Mouse (Mus musculus): ENCODE data around the gene Rpf1.

Rpf1 gene

GRCm38 (mm10) chr3:146520798-146521651, at the start of gene Rpf1:
Rpf1 (minus strand) TSS chr3:146521429.
- peak; percentile 80 to 90 for DNase-seq (ENCODE audit: low spot score in 2 of 2)

DNA sequence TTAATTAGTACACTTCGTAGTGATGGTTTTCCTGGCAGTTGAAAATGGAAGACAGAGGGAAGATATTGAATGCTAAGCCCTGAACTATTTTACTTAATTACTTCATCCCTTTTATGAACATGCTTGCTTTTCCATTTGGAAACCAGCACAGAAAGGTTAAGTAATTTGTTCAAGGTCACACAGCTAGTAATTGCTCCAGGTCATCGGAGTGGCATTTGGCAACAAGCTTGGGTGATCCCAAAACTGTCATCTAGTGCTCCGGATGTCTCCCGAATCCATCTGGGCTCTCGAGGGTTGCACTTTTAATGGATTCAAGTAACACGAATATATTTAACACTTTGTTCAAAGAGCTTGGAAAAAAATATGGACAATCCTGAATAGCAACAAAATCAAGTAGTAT, 49.7 kb upstream of the Rpf1 start:
- no peak for DNase-seq (ENCODE audit: low spot score in 2 of 2)

DNA sequence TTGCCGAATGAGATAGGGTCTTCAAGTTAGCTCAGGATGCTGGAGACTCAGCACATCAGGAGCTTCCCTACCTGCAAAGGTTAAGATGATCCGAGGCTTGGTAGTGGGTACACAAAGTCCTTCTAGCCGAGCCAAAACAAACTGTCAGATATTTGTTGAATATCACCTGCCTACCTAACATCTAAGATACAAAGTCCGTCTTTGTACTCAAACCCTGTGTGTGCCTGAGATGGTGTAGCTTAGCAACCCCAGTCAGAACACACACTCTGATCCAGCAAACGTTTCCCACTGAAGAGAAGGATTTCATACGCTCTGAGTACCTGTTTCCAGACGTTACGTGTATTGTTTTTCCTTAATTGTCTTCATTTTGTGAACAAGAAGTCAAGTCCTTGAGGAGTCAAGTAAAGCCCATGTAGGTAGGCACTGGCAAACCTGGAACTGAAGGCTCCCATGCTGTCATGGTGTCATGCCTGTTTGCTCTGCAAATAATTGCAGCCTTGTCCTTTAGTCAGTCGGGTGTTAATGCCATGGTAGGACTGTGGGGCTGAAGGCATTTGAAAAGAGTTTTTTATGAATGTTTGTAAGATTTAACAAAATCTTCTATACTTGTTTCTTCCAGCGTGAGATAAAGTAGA, 49.0 kb upstream of the Rpf1 start, which contains the start of gene Uox:
Uox (plus strand) TSS at position 279 of the 635 bp plus-strand sequence.
- no peak for DNase-seq (ENCODE audit: low spot score in 2 of 2)

GRCm38 (mm10) chr3:146569594-146569993, 48.4 kb upstream of the Rpf1 start:
- DNase-seq (ENCODE audit: low spot score in 2 of 2) = no peak

GRCm38 (mm10) chr3:146567884-146568530, 46.8 kb upstream of the Rpf1 start:
- peak in 1 of 2 experiments; percentile 44 for DNase-seq (ENCODE audit: low spot score in 2 of 2)

GRCm38 (mm10) chr3:146567366-146567765, 46.1 kb upstream of the Rpf1 start:
- DNase-seq (ENCODE audit: low spot score in 2 of 2) = no peak

GRCm38 (mm10) chr3:146565065-146565411, 43.8 kb upstream of the Rpf1 start:
- no peak for DNase-seq (ENCODE audit: low spot score in 2 of 2)

DNA sequence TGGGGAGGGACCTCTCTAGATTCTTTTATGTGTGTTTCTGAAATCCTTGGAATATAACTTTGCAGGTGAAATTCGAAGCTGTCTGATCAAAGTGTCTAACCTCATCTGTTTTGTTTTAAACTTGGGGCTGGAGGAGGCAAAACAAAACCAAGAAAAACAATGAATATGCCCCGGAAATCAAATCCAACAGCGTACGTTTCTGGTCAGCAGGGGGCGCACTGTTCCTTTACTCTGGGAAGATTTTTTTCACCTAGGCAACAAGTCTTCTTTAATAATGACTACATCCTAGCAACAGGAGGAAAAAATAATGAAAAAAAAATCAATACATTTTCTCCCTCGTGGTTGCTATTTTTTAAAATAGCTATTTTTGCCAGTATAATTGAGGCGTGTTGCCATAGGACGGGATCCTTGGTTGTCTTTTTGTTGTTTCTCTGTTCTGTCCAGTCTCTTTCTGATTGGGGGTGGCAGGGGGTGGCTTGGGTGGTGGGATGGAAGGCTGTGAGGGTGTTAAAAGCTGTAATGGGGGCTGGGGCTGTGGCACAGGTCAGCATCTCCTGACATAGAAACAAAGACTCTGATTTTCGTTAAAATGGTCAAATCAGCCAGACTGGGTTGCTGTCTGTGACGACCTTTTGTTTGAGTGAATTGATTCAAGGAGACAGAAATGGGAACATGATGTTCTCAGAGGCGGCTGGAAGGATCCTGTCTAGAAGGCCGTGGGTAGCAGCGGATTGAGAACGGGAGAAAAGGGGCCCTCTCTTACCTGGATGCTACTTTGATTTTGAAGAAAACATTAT, 43.2 kb upstream of the Rpf1 start:
- peak; percentile 63 to 69 for DNase-seq (ENCODE audit: low spot score in 2 of 2)

GRCm38 (mm10) chr3:146562936-146563335, 41.7 kb upstream of the Rpf1 start:
- no peak for DNase-seq (ENCODE audit: low spot score in 2 of 2)

GRCm38 (mm10) chr3:146557507-146557906, 36.3 kb upstream of the Rpf1 start:
- no peak for DNase-seq (ENCODE audit: low spot score in 2 of 2)

DNA sequence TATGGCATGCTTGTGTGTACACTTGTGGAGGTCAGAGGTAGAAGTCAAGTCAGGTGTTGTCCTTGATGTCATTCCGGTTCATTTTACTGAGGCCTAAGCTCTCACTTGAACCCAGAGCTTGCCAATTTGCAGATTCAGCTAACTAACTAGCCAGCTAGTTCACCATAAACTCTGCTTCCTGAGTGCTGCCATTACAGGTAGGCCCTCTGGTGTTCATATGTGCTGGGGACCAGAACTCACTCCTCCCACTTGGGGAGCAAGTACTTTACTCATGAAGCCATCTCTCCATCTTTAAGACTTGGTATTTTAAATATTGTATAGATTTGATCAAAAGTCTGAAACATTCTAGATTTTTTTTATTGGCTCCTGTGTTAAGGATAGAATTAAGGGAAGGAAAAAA, 35.3 kb upstream of the Rpf1 start:
- no peak for DNase-seq (ENCODE audit: low spot score in 2 of 2)

DNA sequence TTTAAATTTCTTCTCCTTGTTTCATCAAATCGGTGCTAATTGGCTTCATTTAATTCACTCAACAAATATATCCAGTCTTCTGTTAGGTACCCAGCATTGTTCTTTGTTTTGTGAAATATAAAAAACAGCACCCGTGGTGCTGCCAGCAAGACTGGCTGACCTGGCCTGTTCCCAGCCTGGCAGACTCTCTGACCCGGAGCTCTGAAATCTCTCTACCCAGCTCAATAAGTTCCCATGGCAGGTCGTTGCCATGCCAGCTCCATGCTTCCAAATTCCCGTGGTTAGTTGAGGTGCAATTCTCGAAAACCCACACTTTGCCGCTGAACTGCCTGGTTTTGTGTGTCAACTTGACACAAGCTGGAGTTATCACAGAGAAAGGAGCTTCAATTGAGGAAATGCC, 33.6 kb upstream of the Rpf1 start:
- no peak for DNase-seq (ENCODE audit: low spot score in 2 of 2)

DNA sequence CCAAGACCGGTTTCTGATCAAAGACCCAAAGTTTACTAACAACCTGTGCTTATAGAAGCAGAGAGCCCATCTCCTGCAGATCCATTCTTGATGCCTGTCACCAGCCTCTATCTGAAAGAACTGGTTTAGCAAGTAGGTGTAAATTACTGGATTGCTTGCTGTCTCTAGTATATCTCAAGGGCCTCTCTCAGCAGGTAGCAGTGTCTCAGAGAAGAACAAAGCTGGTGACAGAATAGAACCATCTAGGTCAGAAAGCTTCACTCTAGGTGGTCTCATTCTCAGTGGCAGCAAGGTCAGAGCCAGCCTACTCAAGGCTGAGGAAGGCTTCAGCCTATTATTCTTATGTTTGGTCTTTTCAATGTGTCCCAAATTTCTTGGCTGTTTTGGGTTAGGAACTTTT, 22.4 kb upstream of the Rpf1 start:
- DNase-seq (ENCODE audit: low spot score in 2 of 2) = no peak

- no peak for DNase-seq (ENCODE audit: low spot score in 2 of 2)
These were observed 19.5 kb upstream of the Rpf1 start for GRCm38 (mm10) chr3:146540521-146541273.

DNA sequence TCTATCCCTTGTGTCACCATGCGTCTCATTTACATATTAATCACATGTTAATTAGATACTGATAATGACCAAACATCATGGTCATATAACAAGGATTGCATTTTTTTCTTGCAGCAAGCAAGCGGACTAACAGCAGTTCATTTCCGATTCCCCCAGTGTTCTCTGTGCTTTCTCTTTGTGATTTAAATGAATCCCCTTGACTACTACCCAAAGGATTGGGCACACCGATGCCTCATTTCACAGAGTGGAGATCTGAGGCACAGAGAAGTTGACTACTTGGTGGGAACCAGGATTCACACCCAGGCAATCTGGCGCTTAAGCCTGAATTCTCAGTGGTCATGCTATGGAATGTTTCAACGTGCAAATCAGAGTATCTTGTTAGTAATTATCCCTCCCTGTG, 13.8 kb upstream of the Rpf1 start:
- DNase-seq (ENCODE audit: low spot score in 2 of 2) = no peak

DNA sequence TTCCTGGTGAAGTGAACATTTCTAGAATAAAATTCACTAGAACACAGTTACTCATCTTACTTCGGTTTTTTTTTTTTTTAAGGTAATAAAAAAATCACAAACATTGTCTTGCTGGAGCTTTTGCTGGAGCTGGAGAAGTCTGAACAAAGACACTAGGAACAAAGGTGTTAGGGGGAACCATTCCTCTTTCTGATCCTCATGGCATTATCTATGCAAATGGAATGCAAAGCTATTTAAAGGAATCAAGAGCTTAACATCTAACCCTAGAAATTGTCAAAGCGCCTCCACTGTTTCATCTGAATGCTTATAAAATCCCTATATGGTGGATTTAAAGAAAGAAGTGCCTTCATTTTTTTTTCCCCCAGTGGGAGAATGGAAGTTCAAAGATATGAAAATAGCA, 7.1 kb upstream of the Rpf1 start:
- no peak for DNase-seq (ENCODE audit: low spot score in 2 of 2)

- no peak for DNase-seq (ENCODE audit: low spot score in 2 of 2)
These were observed 407 bp upstream of the Rpf1 start for GRCm38 (mm10) chr3:146521652-146522020.

DNA sequence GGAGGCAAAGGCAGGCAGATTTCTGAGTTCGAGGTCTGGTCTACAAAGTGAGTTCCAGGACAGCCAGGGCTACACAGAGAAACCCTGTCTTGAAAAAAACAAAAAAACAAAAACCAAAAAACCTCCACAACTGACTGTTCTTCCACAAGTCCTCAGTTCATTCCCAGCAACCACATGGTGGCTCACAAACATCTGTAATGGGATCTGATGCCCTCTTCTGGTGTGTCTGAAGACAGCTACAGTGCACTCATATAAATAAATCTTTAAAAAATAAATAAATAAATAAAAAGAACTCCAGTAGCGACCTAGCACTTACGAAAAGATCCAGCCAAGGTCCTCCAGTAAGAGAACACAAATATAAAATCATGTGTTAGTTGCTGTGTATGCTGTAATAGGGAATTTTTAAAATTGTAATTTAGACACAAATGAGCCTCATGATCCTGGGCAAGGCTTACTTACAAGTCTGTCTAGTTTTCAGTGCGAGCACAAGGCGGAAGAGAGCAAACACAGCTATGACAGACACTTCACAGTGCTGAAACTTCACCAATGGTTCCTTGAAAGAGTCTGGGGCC, 917 bp downstream of the Rpf1 start:
- no peak for DNase-seq (ENCODE audit: low spot score in 2 of 2)

DNA sequence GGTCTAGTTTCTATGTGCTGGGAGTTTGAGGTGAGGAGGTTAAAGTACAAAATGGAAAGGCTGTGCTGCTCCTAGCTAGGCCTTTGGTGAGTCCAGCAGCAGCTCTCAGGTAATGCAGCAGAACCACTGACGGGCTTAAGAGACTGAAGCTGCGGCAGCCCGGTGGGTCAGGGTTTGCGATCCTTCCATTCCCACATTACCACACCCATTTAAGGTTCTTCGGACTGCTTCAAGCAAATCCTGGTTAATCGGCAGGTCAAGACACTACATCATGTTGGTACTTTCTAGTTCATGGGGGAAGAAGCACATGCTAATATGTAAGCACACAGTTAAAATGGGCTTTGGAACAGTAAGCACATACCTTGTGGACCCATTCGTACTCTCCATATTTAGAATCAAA, 14.5 kb downstream of the Rpf1 start:
- DNase-seq (ENCODE audit: low spot score in 2 of 2) = no peak

- DNase-seq (ENCODE audit: low spot score in 2 of 2) = no peak
These were observed 19.6 kb downstream of the Rpf1 start for GRCm38 (mm10) chr3:146501601-146502123.

DNA sequence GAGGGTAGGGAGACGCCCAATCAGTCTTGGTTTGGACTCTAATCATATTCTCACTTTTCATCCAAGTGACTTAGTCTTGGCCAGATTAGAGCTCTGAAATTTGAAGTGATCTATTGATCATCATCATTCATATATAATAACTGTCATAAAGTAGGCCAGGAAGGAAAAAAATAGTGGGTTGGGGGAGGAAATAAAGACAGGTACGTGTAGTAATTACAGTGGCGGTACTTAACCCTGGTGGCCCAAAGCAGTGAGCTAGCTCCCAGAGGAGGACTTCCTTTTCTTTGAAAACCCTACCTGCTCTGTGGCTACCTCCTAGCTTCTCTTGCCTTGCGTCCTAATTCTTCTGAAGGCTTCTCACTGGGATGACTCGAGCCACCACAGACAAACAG, 20.4 kb downstream of the Rpf1 start:
- DNase-seq (ENCODE audit: low spot score in 2 of 2) = no peak
